Mouse (Mus musculus): ENCODE results near the gene Gfral.

Gfral gene

DNA sequence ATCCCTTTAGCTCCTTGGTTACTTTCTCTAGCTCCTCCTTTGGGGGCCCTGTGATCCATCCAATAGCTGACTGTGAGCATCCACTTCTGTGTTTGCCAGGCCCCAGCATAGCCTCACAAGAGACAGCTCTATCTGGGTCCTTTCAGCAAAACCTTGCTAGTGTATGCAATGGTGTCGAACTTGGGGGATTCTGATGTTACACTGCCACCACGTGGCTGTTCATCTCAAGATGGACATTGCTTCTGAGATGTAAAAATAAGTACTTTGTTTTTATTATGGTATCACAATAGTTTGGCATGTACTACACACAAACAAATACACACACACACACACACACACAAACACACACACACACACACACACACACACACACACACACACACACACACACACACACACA is 90.6 kb downstream of the Gfral start:
- peak; percentile 33 for DNase-seq (ENCODE audit: inconsistent ontology term)

Measured in Muller cell, postnatal 12 days (primary cell).